Mouse (Mus musculus) layer of hippocampus, postnatal 25 days (tissue): ENCODE results near the gene Tlr2. TPM values are rescaled to one million over a fixed set of nuclear protein-coding genes. Genes with fewer than 3 reads are reported as not detected.
A peak's percentile ranks its signal among the peaks of the same experiment; 100 is the strongest.
"Not testable (repeated sequence)": the region's sequence is repeated elsewhere in the genome, so short reads cannot be mapped to it uniquely, and the experiment has no call there.

Source experiments
- DNase-seq, 2 experiments: peaks; one replicate each; pipeline ENCODE4 v3.0.0; 2022; ENCODE audit warnings: mixed read lengths in 2 of 2, low spot score in 1 of 2; ENCODE audit errors: extremely low spot score in 1 of 2
- total RNA-seq, 2 experiments: library from RNA; stranded (reverse); gene quantifications; 2 replicates each; pipeline ENCODE4 v1.2.3; 2021

Tlr2 gene
- total RNA-seq: under 1 TPM; 0.52 to 0.59 TPM

DNA sequence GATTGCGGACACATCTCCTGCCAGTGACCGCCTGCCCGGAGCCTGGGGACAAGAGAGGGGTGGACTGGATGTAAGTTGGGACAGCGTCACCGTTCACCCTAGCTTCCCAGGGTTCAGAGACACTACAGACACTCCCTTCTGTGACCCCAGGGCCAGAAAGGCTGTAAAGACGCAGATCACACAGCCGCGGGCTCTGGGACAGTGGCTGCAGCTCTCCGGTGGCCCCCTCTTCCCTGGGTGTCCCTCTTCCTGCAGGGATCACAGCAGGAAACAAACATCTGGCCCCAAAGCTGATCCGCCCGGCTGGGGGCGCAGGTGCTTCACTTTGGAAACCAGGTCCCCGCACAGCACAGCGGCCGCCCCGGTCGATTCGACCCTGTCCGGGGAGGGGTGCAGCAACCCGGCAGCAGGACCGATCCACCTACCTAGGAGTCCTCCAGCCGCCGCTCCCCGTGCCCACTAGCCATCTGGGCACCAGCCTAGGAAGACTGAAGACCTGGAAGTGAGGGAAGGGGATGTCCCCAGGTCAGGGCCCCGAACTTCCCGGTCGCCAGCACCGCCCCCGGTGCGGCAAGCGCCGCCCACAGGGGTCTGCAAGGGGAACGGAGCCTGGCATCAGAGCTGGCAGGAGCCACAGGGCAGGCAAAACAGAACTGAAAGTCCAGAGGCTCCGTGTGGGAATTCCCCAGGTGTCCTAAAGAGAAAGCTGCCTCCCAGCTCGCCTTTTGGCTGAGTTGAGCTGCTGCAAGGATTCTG, at the start of gene Tlr2:
Tlr2 (minus strand) TSS at position 673 of the 756 bp plus-strand sequence.
- peak in 1 of 2 experiments; percentile 29 for DNase-seq

DNA sequence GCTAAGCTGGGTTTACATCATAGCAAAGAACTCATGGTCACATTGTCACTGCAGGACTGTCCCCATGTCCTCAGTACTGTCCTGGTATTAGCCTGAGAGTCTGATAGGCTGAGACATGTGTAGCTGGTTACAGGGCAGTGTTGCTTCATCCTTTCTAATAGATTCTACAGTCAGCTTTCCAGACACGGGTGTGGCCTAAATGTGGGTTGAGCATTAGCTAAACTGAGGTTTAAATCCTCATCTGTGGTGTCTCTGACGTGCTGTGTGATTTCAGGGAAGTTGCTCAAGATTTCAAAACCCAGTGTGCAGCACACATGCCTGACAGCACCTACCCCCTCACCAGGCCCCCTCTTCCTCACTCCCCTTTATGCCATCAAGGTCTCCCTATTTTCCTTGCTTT, 43.6 kb upstream of the Tlr2 start:
- no peak for DNase-seq

DNA sequence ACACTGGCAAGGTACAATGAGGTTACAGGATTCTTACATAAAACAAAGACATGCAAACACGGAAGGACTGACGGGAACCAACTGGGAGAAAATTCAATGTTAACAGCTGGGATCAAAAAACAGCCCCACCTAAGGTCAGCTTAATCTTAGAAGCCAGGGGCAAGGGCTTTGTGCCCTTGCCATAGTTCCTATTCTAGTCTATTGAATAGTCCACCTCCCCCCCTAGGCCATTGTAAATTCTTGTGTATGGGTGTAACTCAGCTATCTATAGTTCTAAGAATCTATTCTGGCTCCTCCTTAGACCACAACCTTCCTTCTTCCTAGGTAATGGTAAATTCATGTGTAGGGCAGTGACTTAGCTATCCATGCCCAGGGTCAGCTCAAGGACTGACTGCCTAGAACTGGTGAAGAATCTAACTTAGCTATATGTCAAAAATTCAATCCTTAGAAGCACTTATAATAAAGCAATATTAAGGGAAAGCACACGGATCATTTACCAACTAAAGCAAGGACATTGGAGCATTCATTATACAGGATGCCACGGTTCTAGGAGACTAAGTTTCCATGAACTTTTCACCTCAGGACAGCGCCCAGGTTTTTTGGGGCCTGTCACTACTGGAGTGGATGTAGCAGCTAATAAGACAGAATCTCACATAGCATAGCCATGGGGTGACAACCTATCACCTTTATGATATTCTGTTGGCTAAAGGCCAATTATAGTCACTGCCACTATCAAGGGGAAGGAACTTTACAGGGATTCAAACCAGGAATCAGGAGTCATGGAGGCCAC, 37.9 kb upstream of the Tlr2 start:
- not testable (repeated sequence) for DNase-seq

DNA sequence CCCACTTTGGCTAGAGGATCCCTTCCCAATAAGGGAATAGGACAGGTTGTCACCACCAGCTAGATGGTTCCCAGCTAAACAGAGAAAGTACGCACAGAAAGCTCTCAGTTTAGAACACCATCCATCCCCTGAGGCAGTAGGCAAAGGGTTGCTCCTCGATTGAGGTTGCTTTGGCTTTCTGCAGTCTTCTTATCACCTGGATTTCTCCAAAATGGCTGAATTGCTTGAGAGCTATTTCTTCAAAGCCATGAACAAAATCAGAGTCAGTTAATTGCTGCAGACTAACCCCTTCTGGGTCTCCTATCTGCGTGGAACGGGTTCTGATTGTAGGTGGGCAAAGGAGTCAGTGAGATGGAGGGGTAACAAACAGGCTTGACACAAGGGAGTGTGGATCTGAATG, 37.2 kb upstream of the Tlr2 start:
- no peak for DNase-seq

DNA sequence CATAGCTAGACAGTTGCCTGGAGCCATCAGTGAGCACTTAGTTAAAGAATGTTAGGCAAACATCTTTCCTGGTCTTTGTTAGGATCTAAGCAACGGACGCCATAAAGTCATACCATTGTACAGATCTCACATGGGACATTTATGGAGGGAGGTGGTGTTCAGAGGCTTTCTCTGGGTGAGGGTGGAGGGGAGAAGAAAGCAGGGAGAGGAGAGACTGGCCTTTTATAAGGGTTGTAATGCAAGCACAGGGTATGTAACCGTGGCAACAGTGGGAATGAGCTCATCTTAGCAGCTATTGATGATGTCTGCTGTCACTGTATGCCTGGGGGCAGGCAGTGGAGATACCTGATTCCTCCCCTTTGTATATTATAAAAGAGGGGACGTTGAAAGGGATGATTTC, 34.7 kb upstream of the Tlr2 start:
- DNase-seq: no peak

DNA sequence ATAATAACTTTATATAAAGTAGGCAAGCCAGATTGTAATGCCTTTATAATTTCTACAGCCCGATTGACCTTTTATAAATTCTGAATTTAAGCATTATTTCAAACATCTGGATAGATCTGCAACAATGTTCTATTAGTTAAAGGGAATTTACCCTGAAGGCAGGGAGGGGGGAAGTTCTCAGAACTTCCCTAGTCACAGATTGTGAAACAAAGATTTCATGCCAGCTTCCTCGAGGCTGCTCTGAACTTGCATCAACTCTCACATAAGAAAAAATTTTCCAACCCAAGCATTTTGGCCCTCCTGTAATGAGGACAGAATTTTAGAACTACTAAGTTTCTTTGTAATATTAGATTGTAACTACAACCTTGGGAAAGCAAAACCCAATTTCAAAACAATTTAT, 33.5 kb upstream of the Tlr2 start:
- not testable (repeated sequence) for DNase-seq

DNA sequence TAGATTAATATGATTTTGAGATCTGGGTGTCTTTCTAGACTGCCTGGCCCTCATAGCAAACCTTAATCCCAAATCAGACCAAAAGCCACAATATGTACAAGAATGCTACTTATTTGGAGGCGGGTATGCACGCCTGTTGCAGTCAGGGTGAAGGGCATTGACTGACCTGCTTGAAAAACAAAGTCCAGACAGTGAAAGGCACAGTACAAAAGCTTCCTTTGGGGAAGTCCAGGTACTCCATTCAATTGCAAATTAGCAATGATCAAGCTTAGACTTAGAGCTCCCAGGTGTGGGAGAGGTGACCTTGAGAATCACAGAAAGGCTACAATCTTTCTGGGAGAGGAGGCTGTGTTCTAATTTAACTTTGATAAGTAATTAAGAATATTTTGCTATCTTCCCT, 31.3 kb upstream of the Tlr2 start:
- DNase-seq: not testable (repeated sequence)

DNA sequence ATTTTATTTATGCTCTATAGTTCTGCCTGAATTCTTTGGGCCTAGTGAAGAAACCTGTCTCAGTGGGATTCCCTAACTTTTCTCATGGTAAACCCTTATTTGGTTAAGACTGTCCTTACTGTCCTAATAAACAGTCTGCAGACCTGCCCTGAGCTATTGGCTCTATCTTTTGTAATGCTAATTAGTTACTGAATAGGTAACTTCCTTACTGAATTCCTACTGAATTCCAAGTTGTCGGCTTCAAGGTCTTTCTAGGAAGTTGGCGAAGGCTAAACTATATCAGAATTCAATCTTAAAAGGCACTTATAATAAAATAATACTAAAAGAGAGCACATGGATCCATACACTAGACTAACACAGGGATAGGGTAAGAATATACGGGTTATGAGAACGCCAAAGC, 30.4 kb upstream of the Tlr2 start:
- not testable (repeated sequence) for DNase-seq

DNA sequence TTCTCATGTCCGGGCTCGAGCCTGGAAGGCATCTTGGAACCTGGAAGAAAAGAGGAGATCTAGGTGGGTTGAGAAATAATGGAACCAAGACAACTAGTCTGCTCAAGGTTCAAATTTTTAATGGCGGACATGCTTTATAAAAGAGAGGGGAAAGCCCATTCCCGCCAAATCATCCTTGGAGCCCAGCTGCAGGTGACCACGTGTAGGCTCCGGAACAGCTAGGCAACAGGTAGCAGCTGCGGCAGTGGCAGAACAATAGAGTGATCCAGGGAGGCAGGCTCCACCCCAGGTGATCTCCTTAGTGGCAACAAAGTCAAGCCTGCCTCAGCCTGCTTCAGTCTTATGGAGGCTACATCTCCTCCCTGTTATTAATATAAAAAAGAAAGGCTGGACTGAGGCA, 30.0 kb upstream of the Tlr2 start:
- not testable (repeated sequence) for DNase-seq

DNA sequence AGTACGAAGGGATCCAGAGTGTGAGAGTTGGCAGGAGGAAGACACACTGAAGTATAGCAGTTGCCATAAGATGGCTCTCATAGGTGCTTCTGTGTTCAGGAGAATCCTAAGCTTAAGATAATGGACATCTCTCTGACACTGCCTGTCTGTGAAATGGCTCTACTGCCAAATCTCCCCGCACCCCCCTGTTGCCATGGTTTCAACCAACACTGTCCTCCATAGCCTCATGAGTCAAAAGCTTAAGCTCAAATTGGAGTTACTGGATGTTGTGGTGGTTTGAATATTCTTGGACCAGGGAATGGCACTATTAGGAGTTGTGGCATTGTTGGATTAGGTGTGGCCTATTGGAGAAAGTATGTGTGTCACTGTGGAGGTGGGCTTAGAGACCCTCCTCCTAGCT, 28.2 kb upstream of the Tlr2 start:
- DNase-seq: no peak

DNA sequence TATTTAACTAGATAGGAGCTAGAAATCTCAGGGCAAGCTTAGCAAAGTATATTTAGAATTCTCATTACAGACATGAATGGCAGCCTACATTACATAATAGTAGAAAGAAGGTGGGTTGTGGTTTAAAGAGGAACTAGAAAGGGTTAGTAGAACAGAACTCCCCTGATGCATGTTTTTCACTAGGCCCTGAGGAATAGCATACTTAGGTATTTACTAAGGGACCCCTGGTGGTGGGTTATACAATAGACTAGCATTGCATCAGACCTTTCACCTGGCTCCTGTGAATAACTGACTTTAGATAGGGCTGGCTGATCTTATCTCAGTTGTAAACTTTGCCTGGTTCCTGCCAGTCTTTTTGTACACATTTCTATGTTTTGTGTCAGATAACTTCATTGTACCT, 25.5 kb upstream of the Tlr2 start:
- not testable (repeated sequence) for DNase-seq

DNA sequence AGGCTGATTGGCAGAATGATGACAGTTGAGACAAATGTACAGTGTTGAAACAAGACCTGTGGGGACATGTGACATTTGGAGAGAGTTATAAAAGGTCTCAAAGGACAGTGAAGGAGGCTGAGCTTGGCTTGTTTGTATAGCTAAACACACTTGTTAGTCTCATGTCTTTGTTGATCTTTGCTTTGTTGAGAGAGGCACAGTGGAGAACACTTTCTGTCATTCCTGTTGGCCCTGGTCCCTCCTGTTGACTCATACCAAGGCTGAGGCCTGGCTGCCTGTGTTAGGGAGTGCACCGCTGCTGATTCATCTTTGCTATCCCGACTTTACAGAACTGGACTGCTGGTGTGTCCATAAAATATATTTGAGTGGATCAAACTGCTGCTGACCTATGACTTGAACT, 23.6 kb upstream of the Tlr2 start:
- DNase-seq: no peak

DNA sequence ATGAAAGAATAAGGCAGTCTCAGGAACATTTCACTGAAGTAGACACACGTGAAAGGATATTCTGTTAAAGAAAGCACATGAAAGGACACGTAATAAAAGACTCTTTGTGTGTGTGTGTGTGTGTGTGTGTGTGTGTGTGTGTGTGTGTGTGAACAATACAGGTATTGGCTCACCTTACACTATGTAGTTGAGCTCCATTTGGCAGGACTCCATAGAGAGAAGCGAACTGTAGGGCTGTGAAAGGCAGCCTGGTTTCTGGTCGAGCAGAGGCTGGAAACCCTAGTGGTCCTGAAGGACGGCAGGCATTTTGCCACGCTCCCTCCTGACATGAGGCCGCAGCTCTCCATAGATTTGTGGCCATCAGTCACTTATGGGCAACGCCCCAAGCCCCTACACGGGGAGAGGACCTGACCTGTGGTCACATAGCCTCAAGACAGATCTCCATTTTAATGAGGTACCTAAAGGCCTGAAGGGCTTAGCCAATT, 22.5 kb upstream of the Tlr2 start:
- DNase-seq: no peak

DNA sequence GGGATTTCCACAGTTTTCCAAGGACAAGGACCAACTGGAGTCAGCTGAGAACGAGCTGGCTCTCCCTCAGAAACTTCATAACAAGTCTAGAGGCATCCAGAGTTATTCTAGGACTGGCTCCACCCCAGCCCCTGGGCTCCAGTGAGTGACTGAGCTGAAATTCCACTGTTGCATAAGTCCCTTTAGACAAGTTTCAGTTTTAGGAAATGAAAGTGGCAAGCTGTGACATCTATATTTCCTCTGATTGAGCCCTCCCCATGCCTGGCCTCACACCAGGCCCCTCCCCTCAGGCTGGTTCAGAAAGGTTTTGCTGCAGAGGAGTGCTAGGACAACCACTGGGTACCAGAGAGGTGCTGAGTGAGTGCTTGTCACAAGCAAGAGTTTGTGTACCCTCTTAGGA, 21.4 kb upstream of the Tlr2 start:
- no peak for DNase-seq

DNA sequence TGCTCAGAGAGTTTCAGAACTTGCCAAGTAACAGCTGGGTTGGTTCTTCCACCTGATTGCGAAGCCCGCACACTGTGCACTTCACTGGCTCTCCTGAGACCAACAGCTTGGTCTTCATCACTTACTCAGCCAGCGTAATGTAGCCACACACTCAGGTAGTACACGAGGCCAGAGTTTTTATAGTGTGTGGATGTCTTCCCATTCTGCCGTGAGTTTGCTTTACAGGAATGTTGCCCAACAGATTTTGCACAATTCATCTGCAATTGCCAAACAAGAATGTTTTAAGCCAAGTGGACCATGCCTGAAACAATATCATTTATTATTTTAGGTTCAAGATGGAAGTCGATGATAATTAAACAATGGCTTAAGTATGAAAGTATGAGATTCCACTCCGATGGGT, 18.0 kb upstream of the Tlr2 start:
- DNase-seq: no peak

DNA sequence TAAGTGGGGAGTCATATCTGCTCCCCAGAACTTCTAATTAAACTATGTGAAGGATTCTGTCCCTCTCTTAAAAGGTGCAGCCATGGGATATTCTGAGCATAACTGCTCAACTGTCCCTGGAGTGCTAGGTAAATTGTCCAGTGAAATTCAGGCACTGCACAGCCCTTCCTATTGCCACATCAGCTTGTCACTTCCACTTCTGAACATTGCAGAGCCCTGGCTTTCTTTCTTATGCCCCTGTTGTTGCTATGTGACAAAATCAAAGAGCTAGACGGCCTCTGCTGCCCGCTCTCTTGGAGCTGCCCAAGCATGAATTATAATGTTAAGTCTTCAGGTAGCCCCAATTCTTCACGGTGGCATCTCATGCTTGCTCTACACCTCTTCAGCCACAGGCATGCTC, 17.5 kb upstream of the Tlr2 start:
- no peak for DNase-seq

DNA sequence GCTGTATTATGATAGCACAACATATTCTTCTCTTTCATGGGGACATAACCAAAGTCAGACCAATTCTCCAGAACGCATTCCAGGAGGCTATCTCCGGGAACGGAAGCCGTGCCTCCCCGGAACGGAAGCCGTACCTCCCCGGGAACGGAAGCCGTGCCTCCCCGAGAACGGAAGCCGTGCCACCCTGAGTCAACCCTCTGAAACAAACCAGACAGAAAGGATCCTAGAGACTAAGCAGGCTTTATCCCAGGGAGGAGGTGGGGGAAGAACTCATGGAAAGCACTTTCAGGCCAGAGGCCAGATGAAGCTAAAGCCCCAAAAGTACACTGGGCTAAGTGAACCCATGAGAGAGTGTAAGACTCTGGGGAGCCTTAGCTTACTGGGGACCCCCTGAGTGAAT, 16.1 kb upstream of the Tlr2 start:
- DNase-seq: no peak

DNA sequence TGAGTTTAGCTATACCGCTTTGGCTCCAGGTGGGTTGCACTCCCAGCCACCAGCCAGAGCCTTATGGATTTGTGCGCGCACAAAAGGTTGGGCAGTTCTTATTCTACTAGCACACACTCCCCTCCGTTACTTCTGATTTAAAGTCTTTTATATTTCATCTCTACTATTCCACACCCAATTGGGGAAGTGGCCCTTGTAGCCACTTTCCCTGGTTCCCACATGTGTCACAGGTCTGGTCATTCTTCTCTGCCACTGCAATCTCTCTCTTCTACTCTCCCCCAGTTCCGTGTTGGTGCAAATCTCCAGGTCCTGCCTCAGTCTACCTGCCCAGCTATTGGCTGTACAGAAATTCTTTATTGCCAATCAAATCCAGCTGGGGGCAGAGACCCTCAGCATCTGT, 14.1 kb upstream of the Tlr2 start:
- DNase-seq: no peak

DNA sequence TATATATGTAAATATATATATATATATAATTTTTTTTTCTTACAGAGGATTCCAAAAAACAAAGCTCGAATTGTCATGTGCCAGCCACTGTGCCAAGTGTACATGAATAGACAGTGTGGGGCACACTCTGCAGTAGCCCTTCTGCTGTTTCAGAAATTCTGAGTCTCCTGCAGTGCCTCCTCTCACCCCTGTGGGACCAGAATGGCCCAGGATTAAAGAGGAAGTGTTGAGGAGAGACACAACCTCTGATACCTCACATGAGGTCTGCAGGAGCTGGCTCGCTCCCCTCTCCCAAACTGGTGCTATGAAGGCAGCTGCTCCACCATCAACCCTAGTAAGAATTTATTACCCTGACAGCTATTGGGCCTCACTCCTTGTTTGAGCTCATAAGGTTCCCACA, 7.8 kb upstream of the Tlr2 start:
- no peak for DNase-seq

DNA sequence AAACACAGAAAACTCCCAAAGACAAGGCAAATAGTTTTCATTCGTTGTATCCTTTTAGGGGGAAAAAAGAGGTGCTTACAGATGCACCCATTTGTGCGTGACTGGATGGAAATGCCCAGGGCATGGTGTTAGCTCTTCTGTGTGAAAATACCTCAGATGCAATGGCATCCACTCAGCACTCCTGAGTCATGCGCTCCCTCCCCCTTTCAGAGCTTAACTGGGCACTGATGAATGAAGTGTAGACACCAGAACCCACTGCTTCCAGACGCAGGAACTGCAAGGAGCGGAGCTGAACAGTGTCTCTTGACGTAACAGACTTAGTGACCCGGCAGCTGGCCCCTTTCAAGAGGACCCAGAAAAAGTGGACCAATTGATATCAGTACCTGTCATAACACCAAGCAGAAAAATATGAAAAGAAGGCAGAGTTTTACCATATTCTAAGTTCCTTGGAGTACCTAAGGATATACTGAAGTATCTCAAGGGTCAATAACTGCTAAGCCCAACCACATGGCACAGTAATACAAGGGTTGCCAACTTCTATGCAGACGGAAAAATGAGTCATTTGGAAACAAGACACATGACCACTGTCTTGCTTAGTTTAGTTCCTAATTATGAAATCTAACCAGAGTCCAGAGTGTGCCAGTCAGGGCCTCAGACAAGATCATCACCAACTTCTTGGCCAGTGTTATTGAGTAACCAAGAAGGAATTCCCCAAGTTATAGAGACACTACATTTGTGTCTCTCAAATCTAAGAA, 3.4 kb upstream of the Tlr2 start:
- no peak for DNase-seq

DNA sequence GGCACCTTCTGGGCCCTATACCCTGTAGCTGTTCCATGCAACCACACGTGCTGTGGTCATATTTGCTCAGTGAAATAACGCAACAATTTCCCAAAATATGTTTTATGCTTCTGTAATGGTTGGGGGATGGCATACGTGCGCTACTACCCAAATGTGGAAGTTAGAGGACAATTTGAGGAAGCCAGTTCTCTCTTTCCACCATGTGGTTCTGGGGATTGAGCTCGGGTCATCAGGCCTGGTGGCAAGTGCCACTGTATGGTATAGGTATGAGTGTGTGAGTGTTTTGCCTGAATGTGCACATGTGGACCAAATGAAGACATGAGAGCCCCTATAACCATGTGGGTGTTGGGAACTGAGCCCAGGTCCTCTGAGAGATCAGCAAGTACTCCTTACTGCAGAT, 2.1 kb downstream of the Tlr2 start:
- DNase-seq: no peak
